Mouse (Mus musculus) heart, embryonic 14.5 days (tissue): ENCODE data around the gene Harbi1. TPM values are rescaled to one million over a fixed set of nuclear protein-coding genes. Genes with fewer than 3 reads are reported as not detected.

Experiments used
- ATAC-seq: fragments of 200-750 bp; cut with Nextera tagmentation; 2 replicates; pipeline ENCODE4 v1.8.0; 2017; ENCODE audit warnings: low read depth, moderate TSS enrichment; ENCODE audit not compliant: insufficient number of reproducible peaks, insufficient read depth, low FRiP score
- H3K27ac ChIP-seq, 2 experiments: fragments of 200-500 bp in 1 of 2; fragments of 300-500 bp in 1 of 2; sonication (generic) in 1 of 2; replicated peaks in 1 of 2; 2 replicates each; pipeline ENCODE4 v1.5.1; 2012 to 2014; ENCODE audit warnings: low read depth in 2 of 2, low read length in 2 of 2, control low read depth in 1 of 2, mild to moderate bottlenecking in 1 of 2, mixed read lengths in 1 of 2; ENCODE audit not compliant: control insufficient read depth in 1 of 2, insufficient read depth in 1 of 2
- H3K27me3 ChIP-seq: fragments of 300-500 bp; sonication (generic); 2 replicates; pipeline ENCODE4 v1.6.1; 2014; ENCODE audit warnings: mild to moderate bottlenecking, low read length, control low read depth; ENCODE audit not compliant: control insufficient read depth, insufficient read depth
- H3K36me3 ChIP-seq: fragments of 300-500 bp; sonication (generic); 2 replicates; pipeline ENCODE4 v1.6.1; 2014; ENCODE audit warnings: mild to moderate bottlenecking, control low read depth, low read length, mixed read lengths; ENCODE audit not compliant: control insufficient read depth, insufficient read depth
- H3K4me1 ChIP-seq, 2 experiments: fragments of 200-500 bp in 1 of 2; fragments of 300-500 bp in 1 of 2; sonication (generic) in 1 of 2; 2 replicates each; pipeline ENCODE4 v1.6.1; 2012 to 2014; ENCODE audit warnings: low read length in 2 of 2, control low read depth in 1 of 2, mixed read lengths in 1 of 2; ENCODE audit not compliant: control insufficient read depth in 2 of 2, insufficient read depth in 2 of 2
- H3K4me2 ChIP-seq: fragments of 300-500 bp; sonication (generic); 2 replicates; pipeline ENCODE4 v1.6.1; 2014; ENCODE audit warnings: mild to moderate bottlenecking, low read length
- H3K4me3 ChIP-seq, 2 experiments: fragments of 200-500 bp in 1 of 2; fragments of 300-500 bp in 1 of 2; sonication (generic) in 1 of 2; 2 replicates each; pipeline ENCODE4 v1.5.1; 2012 to 2014; ENCODE audit warnings: low read length in 2 of 2, mild to moderate bottlenecking in 2 of 2, control low read depth in 1 of 2, low read depth in 1 of 2, moderate library complexity in 1 of 2; ENCODE audit not compliant: control insufficient read depth in 1 of 2, insufficient read depth in 1 of 2
- H3K9ac ChIP-seq: fragments of 300-500 bp; sonication (generic); 2 replicates; pipeline ENCODE4 v1.6.1; 2014; ENCODE audit warnings: mild to moderate bottlenecking, low read length
- H3K9me3 ChIP-seq: fragments of 300-500 bp; sonication (generic); 2 replicates; pipeline ENCODE4 v1.6.1; 2016; ENCODE audit warnings: low read length, control low read depth; ENCODE audit not compliant: control insufficient read depth
- WGBS: fragments of 180-500 bp; shearing (Covaris S2); extraction: QIAGEN DNeasy Blood & Tissue Kit; methylation state at CpG from one replicate; pipeline ENCODE4 v1.1.7; 2014; 5-methylcytosine and 5-hydroxymethylcytosine counted together
- polyA plus RNA-seq: library from polyadenylated mRNA; unstranded; fragments of >200 nt; fragmentation: Nextera tagmentation; extraction: Ambion mirVana; gene quantifications from 2 replicates; pipeline ENCODE4 v1.2.1, GENCODE M21; 2014

The Harbi1 gene
- polyA plus RNA-seq, 1 experiment from 2014 or later = 9.9 TPM

DNA sequence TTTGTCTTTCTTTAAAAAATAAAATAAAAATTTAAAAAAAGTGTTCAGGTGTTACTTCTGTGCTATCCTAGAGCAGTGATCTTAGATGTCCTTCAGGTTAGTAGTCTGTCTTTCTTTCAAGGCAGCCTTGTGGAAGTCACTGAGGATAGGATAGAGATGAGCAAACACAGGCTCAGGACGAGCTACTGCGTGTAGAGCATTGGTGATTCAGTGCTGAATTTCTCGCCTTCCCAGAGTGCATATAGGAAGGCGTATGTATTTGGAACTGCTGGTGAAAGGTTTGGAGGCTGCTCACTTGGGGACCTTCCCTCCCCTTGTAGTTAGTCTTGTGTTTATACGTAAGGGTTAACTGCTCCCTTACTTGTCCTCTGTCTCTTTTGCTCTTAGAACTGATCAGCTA is 24.6 kb downstream of the Harbi1 start:
- no peak overlapping the region for H3K4me2 ChIP-seq
- H3K9me3 ChIP-seq = no peaks in the 10 kb centered on the region
- H3K27ac ChIP-seq = no peak overlapping the region
- 88% methylated on average over 5 of the region's 5 CpGs for WGBS
- no peak overlapping the region for H3K4me3 ChIP-seq
- H3K36me3 ChIP-seq = no peaks in the 10 kb centered on the region; the same call in 1 of the 2 replicates
- no peaks in the 10 kb centered on the region for H3K4me1 ChIP-seq
- H3K27me3 ChIP-seq = no peaks in the 10 kb centered on the region
- no peak overlapping the region for H3K9ac ChIP-seq
- ATAC-seq = no peak

DNA sequence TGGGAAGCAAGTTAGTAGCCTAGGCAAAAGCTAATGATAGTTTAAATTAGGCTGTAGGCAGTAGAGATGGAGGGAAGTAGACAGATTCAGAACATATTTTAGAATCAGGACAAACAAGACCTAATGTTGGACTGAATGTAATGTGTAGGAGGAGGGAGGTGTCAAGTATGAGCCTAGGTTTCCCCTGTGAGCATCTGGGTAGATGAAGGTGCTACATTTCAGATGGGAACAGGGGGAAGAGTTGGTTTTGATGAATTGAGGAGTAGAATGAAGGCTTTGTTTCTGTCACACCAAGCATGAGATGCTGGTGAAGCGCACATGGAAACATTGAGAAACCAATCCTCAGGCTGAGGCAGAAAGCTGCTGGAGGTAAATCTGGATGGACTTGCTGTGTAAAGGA is 28.9 kb downstream of the Harbi1 start:
- no peaks in the 10 kb centered on the region; the same call in 1 of the 2 replicates for H3K36me3 ChIP-seq
- no peak overlapping the region for H3K9ac ChIP-seq
- ATAC-seq = no peak
- WGBS = 100% methylated on average over 1 of the region's 1 CpGs
- H3K27ac ChIP-seq = no peak overlapping the region
- no peak overlapping the region for H3K4me3 ChIP-seq
- H3K4me1 ChIP-seq = no peaks in the 10 kb centered on the region
- H3K4me2 ChIP-seq = no peak overlapping the region
- no peaks in the 10 kb centered on the region for H3K9me3 ChIP-seq
- H3K27me3 ChIP-seq = no peaks in the 10 kb centered on the region

DNA sequence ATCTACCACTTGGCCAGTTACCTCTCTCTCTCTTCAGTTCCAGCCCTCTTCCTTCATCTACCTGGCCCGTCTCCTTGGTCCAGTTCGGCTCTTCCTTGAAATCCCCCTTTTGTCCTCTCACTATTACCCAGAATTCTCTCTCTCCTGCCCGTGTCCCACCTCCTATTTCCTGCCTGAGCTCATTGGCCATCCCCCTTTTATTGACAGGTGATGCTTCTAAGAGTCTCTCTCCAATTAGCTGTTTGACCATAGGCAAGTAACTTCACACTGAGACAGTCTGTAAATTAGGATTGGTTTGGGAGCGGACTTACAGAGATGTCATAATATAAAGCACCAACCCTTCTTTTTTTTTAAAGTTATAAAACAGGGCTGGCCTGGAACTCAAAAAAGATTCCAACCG is 34.0 kb downstream of the Harbi1 start:
- H3K9me3 ChIP-seq = no peaks in the 10 kb centered on the region
- no peak for ATAC-seq
- WGBS = 89% methylated on average over 5 of the region's 5 CpGs

DNA sequence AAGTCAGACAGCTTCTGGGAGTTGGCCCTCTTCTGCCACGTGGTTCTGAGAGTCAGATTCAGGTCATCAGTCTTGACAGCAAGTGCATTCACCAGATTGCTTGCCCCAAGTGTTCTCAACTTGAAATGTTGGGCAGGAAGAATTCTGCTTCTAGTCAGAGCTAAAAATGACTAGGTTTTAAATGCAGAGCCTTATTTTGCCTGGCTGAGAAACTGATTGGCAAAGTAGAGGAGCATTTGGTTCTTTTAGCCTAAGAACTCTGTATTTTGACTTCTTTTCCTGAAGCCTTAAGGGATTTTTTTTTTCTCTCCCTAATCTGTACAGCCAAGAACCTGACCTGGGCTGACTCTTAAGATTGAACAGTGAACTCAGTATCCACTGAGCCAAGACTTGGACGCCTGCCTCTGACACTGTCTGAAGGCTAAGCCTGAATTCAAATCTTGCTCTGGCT is 39.2 kb downstream of the Harbi1 start:
- 33% methylated on average over 2 of the region's 2 CpGs for WGBS
- Histone ChIP-seq H3K4me1 (peaks cover 2 to 10% of the 10 kb centered on the region in 2 experiments; a peak in 3 of 4 replicates), H3K4me3 (no peak overlapping the region), H3K4me2 (no peak overlapping the region), H3K9ac (no peak overlapping the region), H3K9me3 (no peaks in the 10 kb centered on the region), H3K27me3 (no peaks in the 10 kb centered on the region), H3K36me3 (no peaks in the 10 kb centered on the region), H3K27ac (no peak overlapping the region)
- no peak for ATAC-seq

More for the DNA sequence above, 34.0 kb downstream of the Harbi1 start:
- Histone ChIP-seq H3K4me3 (no peak overlapping the region), H3K9ac (no peak overlapping the region), H3K27me3 (no peaks in the 10 kb centered on the region), H3K27ac (no peak overlapping the region), H3K4me2 (no peak overlapping the region), H3K36me3 (no peaks in the 10 kb centered on the region), H3K4me1 (no peaks in the 10 kb centered on the region)

Other genes starting within 250 kb of the Harbi1 start
- 63.5 and 68.2 TPM in 2 replicates for gene Ckap5, start 184.1 kb upstream of the Harbi1 start, polyA plus RNA-seq
- 0.13 and 0.23 TPM in 2 replicates for gene F2, start 74.4 kb upstream of the Harbi1 start, polyA plus RNA-seq
- 3.6 and 4.8 TPM in 2 replicates for gene Zfp408, start 61.1 kb upstream of the Harbi1 start, polyA plus RNA-seq
- 144 and 149 TPM in 2 replicates for gene Arhgap1, start 61.0 kb upstream of the Harbi1 start, polyA plus RNA-seq
- 28.7 and 29.0 TPM in 2 replicates for gene Atg13, start 276 bp upstream of the Harbi1 start, polyA plus RNA-seq
- gene Ambra1, start 19.3 kb downstream of the Harbi1 start, polyA plus RNA-seq = 10.5 and 11.6 TPM in 2 replicates
- gene Chrm4, start 216.4 kb downstream of the Harbi1 start, polyA plus RNA-seq = not detected in 2 replicates
- 352 and 435 TPM in 2 replicates for gene Mdk, start 221.4 kb downstream of the Harbi1 start, polyA plus RNA-seq
- gene Gm9821, start 234.9 kb downstream of the Harbi1 start, polyA plus RNA-seq = 2.8 and 3.5 TPM in 2 replicates